Mouse (Mus musculus): Measurements from ENCODE around the gene Dram1.

The Dram1 gene

GRCm38 (mm10) chr10:88351411-88352103 lies 27.3 kb downstream of the Dram1 start:
- no peak for DNase-seq (ENCODE audit: low read depth, low spot score)

- no peak for DNase-seq (ENCODE audit: low read depth, low spot score)
These were observed 28.2 kb downstream of the Dram1 start for GRCm38 (mm10) chr10:88350687-88351086.

GRCm38 (mm10) chr10:88349800-88350199 lies 29.1 kb downstream of the Dram1 start:
- DNase-seq (ENCODE audit: low read depth, low spot score): no peak

GRCm38 (mm10) chr10:88346454-88347245 lies 32.2 kb downstream of the Dram1 start:
- DNase-seq (ENCODE audit: low read depth, low spot score): no peak

- DNase-seq (ENCODE audit: low read depth, low spot score): no peak
These were observed 32.9 kb downstream of the Dram1 start for GRCm38 (mm10) chr10:88345899-88346401.

GRCm38 (mm10) chr10:88341368-88341767 lies 37.5 kb downstream of the Dram1 start:
- no peak for DNase-seq (ENCODE audit: low read depth, low spot score)

GRCm38 (mm10) chr10:88340660-88341059 lies 38.2 kb downstream of the Dram1 start:
- no peak for DNase-seq (ENCODE audit: low read depth, low spot score)

GRCm38 (mm10) chr10:88330695-88331094 lies 48.2 kb downstream of the Dram1 start:
- peak; percentile 27 for DNase-seq (ENCODE audit: low read depth, low spot score)

GRCm38 (mm10) chr10:88328056-88328450 lies 50.8 kb downstream of the Dram1 start:
- DNase-seq (ENCODE audit: low read depth, low spot score): no peak

- DNase-seq (ENCODE audit: low read depth, low spot score): peak; percentile 90
These were observed 51.5 kb downstream of the Dram1 start for GRCm38 (mm10) chr10:88327160-88328055.

- peak; percentile 34 for DNase-seq (ENCODE audit: low read depth, low spot score)
These were observed 57.1 kb downstream of the Dram1 start for GRCm38 (mm10) chr10:88321739-88322138.

- peak; percentile 64 for DNase-seq (ENCODE audit: low read depth, low spot score)
These were observed 58.0 kb downstream of the Dram1 start for GRCm38 (mm10) chr10:88320714-88321416.

GRCm38 (mm10) chr10:88318179-88318578 lies 60.7 kb downstream of the Dram1 start:
- DNase-seq (ENCODE audit: low read depth, low spot score): no peak

- no peak for DNase-seq (ENCODE audit: low read depth, low spot score)
These were observed 61.7 kb downstream of the Dram1 start for GRCm38 (mm10) chr10:88317151-88317550.

GRCm38 (mm10) chr10:88314841-88315240 lies 64.0 kb downstream of the Dram1 start:
- no peak for DNase-seq (ENCODE audit: low read depth, low spot score)

GRCm38 (mm10) chr10:88309851-88310250 lies 69.0 kb downstream of the Dram1 start:
- no peak for DNase-seq (ENCODE audit: low read depth, low spot score)

GRCm38 (mm10) chr10:88306235-88306634 lies 72.6 kb downstream of the Dram1 start:
- peak; percentile 12 for DNase-seq (ENCODE audit: low read depth, low spot score)

GRCm38 (mm10) chr10:88304302-88304701 lies 74.6 kb downstream of the Dram1 start:
- peak; percentile 87 for DNase-seq (ENCODE audit: low read depth, low spot score)

GRCm38 (mm10) chr10:88303079-88303478 lies 75.8 kb downstream of the Dram1 start:
- no peak for DNase-seq (ENCODE audit: low read depth, low spot score)

- DNase-seq (ENCODE audit: low read depth, low spot score): no peak
These were observed 76.9 kb downstream of the Dram1 start for GRCm38 (mm10) chr10:88301802-88302470.

- no peak for DNase-seq (ENCODE audit: low read depth, low spot score)
These were observed 81.9 kb downstream of the Dram1 start for GRCm38 (mm10) chr10:88296991-88297390.
